Mouse (Mus musculus): ENCODE measurements at regions not wholly inside any gene's neighbourhood (a gene's known extent, or its start where the extent isn't known, plus 50 kb on each side); places are given as distances from the start of the nearest gene placed in this dataset.

DNA sequence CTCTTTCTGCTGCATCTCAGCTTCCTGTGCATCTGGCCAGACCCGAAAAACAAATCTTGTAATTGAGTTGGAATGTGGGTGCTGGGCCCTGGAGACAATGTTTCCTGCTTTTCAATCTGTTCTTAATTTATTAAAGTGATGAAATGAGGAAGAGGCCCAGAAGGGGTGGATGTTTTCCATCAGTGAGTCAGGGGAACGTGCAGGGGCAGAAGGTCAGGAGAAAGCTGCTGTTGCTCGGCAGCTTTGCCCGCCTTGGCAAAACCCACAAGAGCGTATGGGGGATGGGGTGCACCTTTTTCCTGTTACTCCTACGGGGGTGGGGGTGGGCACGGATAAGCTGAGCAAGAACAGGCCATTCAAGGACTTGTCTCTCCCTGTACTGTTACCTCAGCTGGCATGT lies 156.2 kb downstream of the Dmrta2 start:
- TF ChIP-seq BHLHE40 (IDR thresholded peaks at IDR 0.05; ENCODE audit: low read depth, low read length): no peak
- no peak for TF ChIP-seq ETS1 (conservative IDR thresholded peaks at IDR 0.05; ENCODE audit: low read depth, low read length)
- no peak for TF ChIP-seq CTCF (conservative IDR thresholded peaks at IDR 0.05 in 1 of 2, IDR thresholded peaks at IDR 0.05 in 1 of 2; ENCODE audit: low read depth in 2 of 2, low read length in 2 of 2)
- TF ChIP-seq TCF12 (IDR thresholded peaks at IDR 0.05; ENCODE audit: low read depth, low read length): no peak
- no peak for TF ChIP-seq SIN3A (IDR thresholded peaks at IDR 0.05; ENCODE audit: low read length)
- TF ChIP-seq UBTF (IDR thresholded peaks at IDR 0.05; ENCODE audit: low read depth, low read length): no peak
- TF ChIP-seq MAFK (IDR thresholded peaks at IDR 0.05; ENCODE audit: insufficient replicate concordance, low read length): no peak
- TF ChIP-seq MYC (IDR thresholded peaks at IDR 0.05; ENCODE audit: low read depth, low read length): no peak
- no peak for TF ChIP-seq RCOR1 (conservative IDR thresholded peaks at IDR 0.05; ENCODE audit: low read depth, low read length)
- no peak for TF ChIP-seq KAT2A (IDR thresholded peaks at IDR 0.05; ENCODE audit: insufficient replicate concordance, low read length)
- no peak for TF ChIP-seq E2F4 (IDR thresholded peaks at IDR 0.05; ENCODE audit: insufficient replicate concordance, low read depth, low read length)
- TF ChIP-seq USF2 (conservative IDR thresholded peaks at IDR 0.05; ENCODE audit: low read depth, low read length): no peak
